Mouse (Mus musculus): ENCODE data around the gene Ifih1.

The Ifih1 gene

GRCm38 (mm10) chr2:62564687-62565086 lies 81.4 kb downstream of the Ifih1 start:
- in situ Hi-C loops (cut with MboI; ENCODE audit: unreplicated experiment in 2 of 2) = no loop called here

GRCm38 (mm10) chr2:62562661-62563485 lies 83.2 kb downstream of the Ifih1 start:
- in situ Hi-C loops (cut with MboI; ENCODE audit: unreplicated experiment in 2 of 2) = no loop called here

- in situ Hi-C loops (cut with MboI; ENCODE audit: unreplicated experiment in 2 of 2) = no loop called here
These were observed 88.6 kb downstream of the Ifih1 start for GRCm38 (mm10) chr2:62557417-62557816.

GRCm38 (mm10) chr2:62556349-62556748 lies 89.7 kb downstream of the Ifih1 start:
- in situ Hi-C loops (cut with MboI; ENCODE audit: unreplicated experiment in 2 of 2) = no loop called here

GRCm38 (mm10) chr2:62549659-62550058 lies 96.4 kb downstream of the Ifih1 start:
- in situ Hi-C loops (cut with MboI; ENCODE audit: unreplicated experiment in 2 of 2) = no loop called here

GRCm38 (mm10) chr2:62549131-62549530 lies 96.9 kb downstream of the Ifih1 start:
- in situ Hi-C loops (cut with MboI; ENCODE audit: unreplicated experiment in 2 of 2) = no loop called here

- in situ Hi-C loops (cut with MboI; ENCODE audit: unreplicated experiment in 2 of 2) = no loop called here
These were observed 98.0 kb downstream of the Ifih1 start for GRCm38 (mm10) chr2:62548104-62548503.
